Mouse (Mus musculus): ENCODE results near the gene Zdhhc14. TPM values are rescaled to one million over a fixed set of nuclear protein-coding genes. Genes with fewer than 3 reads are reported as not detected.

The Zdhhc14 gene
- polyA plus RNA-seq, 1 experiment: 6.7 TPM

DNA sequence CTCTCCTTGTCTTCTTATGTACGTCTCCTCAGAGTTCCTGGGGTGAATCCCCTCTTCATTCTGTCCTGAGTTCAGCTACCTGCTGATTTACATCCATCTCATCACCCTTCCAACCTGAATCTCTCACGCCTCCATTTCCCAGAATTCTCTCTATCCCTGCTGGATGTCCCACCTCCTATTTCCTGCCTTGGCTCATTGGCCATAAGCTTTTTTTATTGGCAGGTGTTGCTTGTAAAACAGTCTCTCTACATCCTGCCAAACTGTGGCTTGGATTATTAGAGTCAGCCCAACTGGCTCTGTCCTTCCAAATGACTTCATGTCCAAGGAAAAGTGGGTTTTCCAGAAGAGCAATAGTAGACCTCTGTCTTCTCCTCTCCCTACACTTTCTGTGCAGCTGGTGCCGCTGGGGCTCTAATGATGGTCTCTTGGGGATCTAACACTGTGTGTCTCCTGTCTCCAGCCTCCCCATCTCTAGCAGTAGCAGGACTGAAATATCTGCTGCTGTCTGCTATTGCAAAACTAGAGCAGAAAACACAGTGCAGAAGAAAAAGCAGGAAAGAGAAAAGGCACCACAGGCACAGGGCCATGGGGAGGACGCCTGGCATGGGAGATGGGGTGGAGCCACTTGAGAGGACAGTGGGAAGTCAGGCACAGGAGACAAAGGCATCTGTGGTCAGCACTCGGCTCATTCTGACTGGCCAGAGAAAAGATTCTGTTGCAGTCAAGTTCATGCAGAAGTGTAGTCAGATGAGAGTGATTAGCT, 288.0 kb downstream of the Zdhhc14 start:
- no peak for TF ChIP-seq GATA1 (IDR thresholded peaks at IDR 0.05; ENCODE audit: low read length)

DNA sequence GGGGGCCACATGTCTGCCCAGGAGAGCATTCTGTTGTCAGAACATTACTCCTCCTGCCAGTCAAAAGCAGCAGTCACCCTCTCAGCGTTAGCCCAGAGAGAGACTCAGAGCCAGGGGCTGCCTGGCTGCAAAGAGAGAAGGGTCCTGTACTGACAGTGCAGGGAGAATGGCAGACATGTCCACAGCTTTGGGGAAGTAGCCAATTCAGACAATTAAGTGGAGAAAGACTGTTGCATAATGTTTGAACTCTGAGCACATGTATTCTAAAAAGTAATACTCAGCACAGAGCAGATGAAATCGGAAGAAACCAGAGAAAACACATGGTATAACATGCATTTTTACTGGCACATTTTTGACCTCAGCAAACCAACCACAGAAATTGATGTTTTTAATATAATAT, 292.9 kb downstream of the Zdhhc14 start:
- no peak for TF ChIP-seq GATA1 (IDR thresholded peaks at IDR 0.05; ENCODE audit: low read length)

GRCm38 (mm10) chr17:5792164-5792791, 299.9 kb downstream of the Zdhhc14 start:
- TF ChIP-seq GATA1 (IDR thresholded peaks at IDR 0.05; ENCODE audit: low read length): no peak

DNA sequence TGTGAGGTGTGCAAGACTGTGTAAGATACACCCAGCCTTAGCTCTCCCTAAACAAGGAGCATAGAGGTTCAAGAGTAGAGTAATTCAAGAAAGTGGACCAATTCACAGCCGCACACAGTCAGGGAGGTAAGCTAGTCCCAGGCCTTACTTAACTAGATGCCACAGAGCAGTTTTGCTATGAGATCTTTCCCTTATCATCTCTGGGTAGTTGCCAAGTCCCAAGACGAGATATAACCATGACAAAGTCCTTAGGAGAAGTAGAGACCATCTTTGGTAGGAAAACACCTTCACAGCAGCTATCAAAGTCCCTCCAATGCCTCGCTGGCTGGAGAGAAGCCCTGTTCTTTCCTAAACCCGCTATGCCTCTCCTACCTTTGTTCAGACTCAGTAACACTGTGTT, 301.2 kb downstream of the Zdhhc14 start:
- TF ChIP-seq GATA1 (IDR thresholded peaks at IDR 0.05; ENCODE audit: low read length): no peak

- TF ChIP-seq GATA1 (IDR thresholded peaks at IDR 0.05; ENCODE audit: low read length): no peak
These were observed 301.9 kb downstream of the Zdhhc14 start for GRCm38 (mm10) chr17:5794276-5794675.

DNA sequence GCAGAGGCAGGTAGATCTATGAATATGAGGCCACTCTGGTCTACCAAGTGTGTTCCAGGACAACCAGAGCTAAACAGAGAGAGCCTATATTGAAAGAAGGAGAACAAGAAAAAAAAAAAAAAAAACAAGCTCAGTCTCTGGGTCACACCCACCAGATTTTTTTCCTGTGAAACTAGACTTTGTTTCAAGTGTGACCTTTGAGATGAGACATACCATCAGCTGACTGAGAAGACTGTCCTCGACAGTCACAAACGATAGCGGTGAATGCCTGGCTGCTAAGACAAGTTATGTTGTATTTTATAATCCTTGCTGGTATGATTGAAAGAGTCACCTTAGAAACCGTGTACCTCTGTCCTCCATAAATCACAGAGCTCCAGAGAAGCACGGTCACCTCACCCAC, 303.0 kb downstream of the Zdhhc14 start:
- TF ChIP-seq GATA1 (IDR thresholded peaks at IDR 0.05; ENCODE audit: low read length): no peak

GRCm38 (mm10) chr17:5795878-5796277, 303.5 kb downstream of the Zdhhc14 start:
- TF ChIP-seq GATA1 (IDR thresholded peaks at IDR 0.05; ENCODE audit: low read length): no peak

DNA sequence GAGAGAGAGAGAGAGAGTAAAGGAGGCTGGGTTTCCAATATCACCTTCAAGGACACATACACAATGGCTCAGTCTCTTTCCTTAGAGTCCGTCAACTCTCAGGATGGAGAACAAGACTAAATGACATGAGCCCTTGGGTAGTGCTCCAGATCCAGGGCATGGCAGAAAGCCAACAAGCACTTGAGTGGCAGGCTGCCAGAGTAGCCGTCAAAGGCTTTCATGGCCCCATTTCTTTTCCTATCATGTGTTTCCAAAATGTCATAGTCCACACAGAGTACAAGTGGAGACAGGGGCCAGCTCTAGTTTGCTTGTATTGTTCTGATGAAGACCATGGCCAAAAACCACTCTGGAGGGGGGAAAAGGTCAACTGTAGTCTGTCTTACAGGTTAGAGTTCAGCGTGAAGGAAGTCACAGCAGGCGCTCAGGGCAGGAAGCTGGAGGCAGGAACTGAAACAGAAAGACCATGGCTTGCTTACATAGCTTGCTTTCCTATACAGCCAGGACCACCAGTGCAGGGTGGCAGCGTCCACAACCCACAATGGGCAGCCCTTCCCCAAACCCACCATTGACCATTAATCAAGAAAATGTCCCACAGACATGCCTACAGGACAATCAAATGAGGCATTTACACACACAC, 304.9 kb downstream of the Zdhhc14 start:
- no peak for TF ChIP-seq GATA1 (IDR thresholded peaks at IDR 0.05; ENCODE audit: low read length)

- TF ChIP-seq GATA1 (IDR thresholded peaks at IDR 0.05; ENCODE audit: low read length): peak; percentile 46
These were observed 306.0 kb downstream of the Zdhhc14 start for GRCm38 (mm10) chr17:5798221-5798801.

DNA sequence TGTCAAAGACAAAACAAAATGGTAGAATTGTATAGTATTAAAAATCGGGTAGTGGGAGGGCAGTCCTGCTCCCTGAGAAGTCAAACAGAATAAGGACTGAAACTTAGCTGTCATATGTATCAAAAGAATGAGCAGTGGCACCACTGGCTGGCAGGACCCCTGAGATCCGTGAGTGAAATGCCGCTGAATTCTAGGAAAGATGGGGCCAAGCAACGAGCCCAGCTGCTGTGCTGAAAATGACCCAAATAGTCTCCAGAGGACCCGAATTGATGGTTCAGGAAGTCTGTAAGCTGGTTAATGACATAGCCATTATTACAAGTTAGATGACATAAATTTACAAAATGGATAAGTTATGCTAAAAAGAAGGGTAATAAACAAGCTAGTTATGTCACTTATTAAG, 306.5 kb downstream of the Zdhhc14 start:
- no peak for TF ChIP-seq GATA1 (IDR thresholded peaks at IDR 0.05; ENCODE audit: low read length)

GRCm38 (mm10) chr17:5799396-5800021, 307.2 kb downstream of the Zdhhc14 start:
- no peak for TF ChIP-seq GATA1 (IDR thresholded peaks at IDR 0.05; ENCODE audit: low read length)

GRCm38 (mm10) chr17:5800254-5800653, 307.9 kb downstream of the Zdhhc14 start:
- no peak for TF ChIP-seq GATA1 (IDR thresholded peaks at IDR 0.05; ENCODE audit: low read length)

- no peak for TF ChIP-seq GATA1 (IDR thresholded peaks at IDR 0.05; ENCODE audit: low read length)
These were observed 308.6 kb downstream of the Zdhhc14 start for GRCm38 (mm10) chr17:5800824-5801560.

- no peak for TF ChIP-seq GATA1 (IDR thresholded peaks at IDR 0.05; ENCODE audit: low read length)
These were observed 309.7 kb downstream of the Zdhhc14 start for GRCm38 (mm10) chr17:5801761-5802655.
